Mouse (Mus musculus): ENCODE results near the gene Cgas. TPM values are rescaled to one million over a fixed set of nuclear protein-coding genes. Genes with fewer than 3 reads are reported as not detected.

Gene Cgas
- polyA plus RNA-seq, 1 experiment = 1.8 TPM

GRCm38 (mm10) chr9:78400570-78400969, 42.5 kb downstream of the Cgas start:
- H3K79me3 ChIP-seq (ENCODE audit: low read depth) = no peaks in the 10 kb centered on the region
- TF ChIP-seq MYOG (IDR thresholded peaks at IDR 0.05; ENCODE audit: control insufficient read depth, extremely low read depth, insufficient read length) = no peak
- no peak for TF ChIP-seq CTCF (IDR thresholded peaks at IDR 0.05; ENCODE audit: control insufficient read depth, insufficient read depth, insufficient read length)
- TF ChIP-seq MYOD1 (IDR thresholded peaks at IDR 0.05; ENCODE audit: control insufficient read depth, insufficient read length, low read depth) = no peak
- TF ChIP-seq MAX (IDR thresholded peaks at IDR 0.05) = no peak
- no peak for TF ChIP-seq USF1 (IDR thresholded peaks at IDR 0.05; ENCODE audit: low read depth)
- TF ChIP-seq FOSL1 (IDR thresholded peaks at IDR 0.05; ENCODE audit: insufficient read depth, low read length, poor library complexity, severe bottlenecking) = no peak
- no peak for TF ChIP-seq CEBPB (IDR thresholded peaks at IDR 0.05; ENCODE audit: low read depth)
- H3K79me2 ChIP-seq (ENCODE audit: control insufficient read depth, insufficient read depth) = no peaks in the 10 kb centered on the region
- H3K4me3 ChIP-seq (ENCODE audit: insufficient read depth, poor library complexity, severe bottlenecking) = no peak overlapping the region
- H3K36me3 ChIP-seq (ENCODE audit: control insufficient read depth, insufficient read depth) = no peaks in the 10 kb centered on the region
- H3K27me3 ChIP-seq (ENCODE audit: control insufficient read depth, insufficient read depth, insufficient read length) = no peaks in the 10 kb centered on the region
- no peak overlapping the region for H3ac ChIP-seq (ENCODE audit: control insufficient read depth, insufficient read length, low read depth)

- no peaks in the 10 kb centered on the region for H3K36me3 ChIP-seq (ENCODE audit: control insufficient read depth, insufficient read depth)
- no peaks in the 10 kb centered on the region for H3K27me3 ChIP-seq (ENCODE audit: control insufficient read depth, insufficient read depth, insufficient read length)
- no peak overlapping the region for H3ac ChIP-seq (ENCODE audit: control insufficient read depth, insufficient read length, low read depth)
- H3K79me3 ChIP-seq (ENCODE audit: low read depth) = no peaks in the 10 kb centered on the region
- TF ChIP-seq MYOG (IDR thresholded peaks at IDR 0.05; ENCODE audit: control insufficient read depth, extremely low read depth, insufficient read length) = no peak
- TF ChIP-seq CTCF (IDR thresholded peaks at IDR 0.05; ENCODE audit: control insufficient read depth, insufficient read depth, insufficient read length) = no peak
- no peak for TF ChIP-seq FOSL1 (IDR thresholded peaks at IDR 0.05; ENCODE audit: insufficient read depth, low read length, poor library complexity, severe bottlenecking)
- no peak for TF ChIP-seq CEBPB (IDR thresholded peaks at IDR 0.05; ENCODE audit: low read depth)
- no peak for TF ChIP-seq USF1 (IDR thresholded peaks at IDR 0.05; ENCODE audit: low read depth)
- no peak overlapping the region for H3K4me3 ChIP-seq (ENCODE audit: insufficient read depth, poor library complexity, severe bottlenecking)
- H3K79me2 ChIP-seq (ENCODE audit: control insufficient read depth, insufficient read depth) = no peaks in the 10 kb centered on the region
Measured at GRCm38 (mm10) chr9:78396517-78396916, 46.5 kb downstream of the Cgas start.

GRCm38 (mm10) chr9:78395630-78396351, 47.2 kb downstream of the Cgas start, which contains the start of gene Ddx43:
Ddx43 (plus strand) TSS chr9:78395777.
- Histone ChIP-seq H3K79me2 (ENCODE audit: control insufficient read depth, insufficient read depth) (no peaks in the 10 kb centered on the region), H3K79me3 (ENCODE audit: low read depth) (no peaks in the 10 kb centered on the region), H3K4me3 (ENCODE audit: insufficient read depth, poor library complexity, severe bottlenecking) (no peak within 1 kb of the TSS), H3ac (ENCODE audit: control insufficient read depth, insufficient read length, low read depth) (no peak within 1 kb of the TSS), H3K27me3 (ENCODE audit: control insufficient read depth, insufficient read depth, insufficient read length) (no peaks in the 10 kb centered on the region), H3K36me3 (ENCODE audit: control insufficient read depth, insufficient read depth) (no peaks in the 10 kb centered on the region)
- TF ChIP-seq CEBPB (IDR thresholded peaks at IDR 0.05; ENCODE audit: low read depth) (no peak), FOSL1 (IDR thresholded peaks at IDR 0.05; ENCODE audit: insufficient read depth, low read length, poor library complexity, severe bottlenecking) (no peak), MYOD1 (IDR thresholded peaks at IDR 0.05; ENCODE audit: control insufficient read depth, insufficient read length, low read depth) (no peak), MYOG (IDR thresholded peaks at IDR 0.05; ENCODE audit: control insufficient read depth, extremely low read depth, insufficient read length) (no peak), CTCF (IDR thresholded peaks at IDR 0.05; ENCODE audit: control insufficient read depth, insufficient read depth, insufficient read length) (no peak), USF1 (IDR thresholded peaks at IDR 0.05; ENCODE audit: low read depth) (no peak), MAX (IDR thresholded peaks at IDR 0.05) (no peak)

- Histone ChIP-seq H3K36me3 (ENCODE audit: control insufficient read depth, insufficient read depth) (no peaks in the 10 kb centered on the region), H3K79me2 (ENCODE audit: control insufficient read depth, insufficient read depth) (no peaks in the 10 kb centered on the region), H3K79me3 (ENCODE audit: low read depth) (no peaks in the 10 kb centered on the region), H3ac (ENCODE audit: control insufficient read depth, insufficient read length, low read depth) (no peak overlapping the region), H3K27me3 (ENCODE audit: control insufficient read depth, insufficient read depth, insufficient read length) (no peaks in the 10 kb centered on the region), H3K4me3 (ENCODE audit: insufficient read depth, poor library complexity, severe bottlenecking) (no peak overlapping the region)
- TF ChIP-seq USF1 (IDR thresholded peaks at IDR 0.05; ENCODE audit: low read depth) (no peak), MYOG (IDR thresholded peaks at IDR 0.05; ENCODE audit: control insufficient read depth, extremely low read depth, insufficient read length) (no peak), FOSL1 (IDR thresholded peaks at IDR 0.05; ENCODE audit: insufficient read depth, low read length, poor library complexity, severe bottlenecking) (no peak)
Measured at GRCm38 (mm10) chr9:78395244-78395629, 47.8 kb downstream of the Cgas start.

GRCm38 (mm10) chr9:78394602-78395001, 48.4 kb downstream of the Cgas start:
- no peak overlapping the region for H3K4me3 ChIP-seq (ENCODE audit: insufficient read depth, poor library complexity, severe bottlenecking)
- no peak overlapping the region for H3ac ChIP-seq (ENCODE audit: control insufficient read depth, insufficient read length, low read depth)
- H3K79me3 ChIP-seq (ENCODE audit: low read depth) = no peaks in the 10 kb centered on the region
- TF ChIP-seq MYOG (IDR thresholded peaks at IDR 0.05; ENCODE audit: control insufficient read depth, extremely low read depth, insufficient read length) = no peak
- TF ChIP-seq MAX (IDR thresholded peaks at IDR 0.05) = no peak
- TF ChIP-seq USF1 (IDR thresholded peaks at IDR 0.05; ENCODE audit: low read depth) = no peak
- TF ChIP-seq FOSL1 (IDR thresholded peaks at IDR 0.05; ENCODE audit: insufficient read depth, low read length, poor library complexity, severe bottlenecking) = no peak
- TF ChIP-seq CEBPB (IDR thresholded peaks at IDR 0.05; ENCODE audit: low read depth) = no peak
- TF ChIP-seq CTCF (IDR thresholded peaks at IDR 0.05; ENCODE audit: control insufficient read depth, insufficient read depth, insufficient read length) = no peak
- no peak for TF ChIP-seq MYOD1 (IDR thresholded peaks at IDR 0.05; ENCODE audit: control insufficient read depth, insufficient read length, low read depth)
- H3K79me2 ChIP-seq (ENCODE audit: control insufficient read depth, insufficient read depth) = no peaks in the 10 kb centered on the region
- no peaks in the 10 kb centered on the region for H3K36me3 ChIP-seq (ENCODE audit: control insufficient read depth, insufficient read depth)
- no peaks in the 10 kb centered on the region for H3K27me3 ChIP-seq (ENCODE audit: control insufficient read depth, insufficient read depth, insufficient read length)

- Histone ChIP-seq H3K4me3 (ENCODE audit: insufficient read depth, poor library complexity, severe bottlenecking) (no peak overlapping the region), H3K79me2 (ENCODE audit: control insufficient read depth, insufficient read depth) (no peaks in the 10 kb centered on the region), H3K36me3 (ENCODE audit: control insufficient read depth, insufficient read depth) (no peaks in the 10 kb centered on the region), H3ac (ENCODE audit: control insufficient read depth, insufficient read length, low read depth) (no peak overlapping the region), H3K79me3 (ENCODE audit: low read depth) (no peaks in the 10 kb centered on the region), H3K27me3 (ENCODE audit: control insufficient read depth, insufficient read depth, insufficient read length) (no peaks in the 10 kb centered on the region)
- TF ChIP-seq FOSL1 (IDR thresholded peaks at IDR 0.05; ENCODE audit: insufficient read depth, low read length, poor library complexity, severe bottlenecking) (no peak), USF1 (IDR thresholded peaks at IDR 0.05; ENCODE audit: low read depth) (no peak), CEBPB (IDR thresholded peaks at IDR 0.05; ENCODE audit: low read depth) (no peak), MAX (IDR thresholded peaks at IDR 0.05) (no peak), MYOG (IDR thresholded peaks at IDR 0.05; ENCODE audit: control insufficient read depth, extremely low read depth, insufficient read length) (no peak), CTCF (IDR thresholded peaks at IDR 0.05; ENCODE audit: control insufficient read depth, insufficient read depth, insufficient read length) (no peak), MYOD1 (IDR thresholded peaks at IDR 0.05; ENCODE audit: control insufficient read depth, insufficient read length, low read depth) (no peak)
Measured at GRCm38 (mm10) chr9:78393741-78394140, 49.3 kb downstream of the Cgas start.
